Mouse (Mus musculus) kidney, adult 2 months (tissue): ENCODE measurements around the gene 1700030J22Rik. TPM values are rescaled to one million over a fixed set of nuclear protein-coding genes. Genes with fewer than 3 reads are reported as not detected.

Experiments
- DNase-seq: peaks from one replicate; pipeline ENCODE4 v3.0.0; 2021
- H3K27ac ChIP-seq: fragments of 200-500 bp; 2 replicates; pipeline ENCODE4 v1.5.1; 2012; ENCODE audit warnings: low read depth, low read length, control low read depth, inconsistent platforms; ENCODE audit not compliant: insufficient read depth
- H3K27me3 ChIP-seq: fragments of 200-500 bp; replicated peaks from 2 replicates; pipeline ENCODE4 v1.6.1; 2012; ENCODE audit warnings: mild to moderate bottlenecking, moderate library complexity, low read length, inconsistent platforms; ENCODE audit not compliant: control insufficient read depth, insufficient read depth
- H3K36me3 ChIP-seq: fragments of 200-500 bp; 2 replicates; pipeline ENCODE4 v1.6.1; 2012; ENCODE audit warnings: mild to moderate bottlenecking, moderate library complexity, low read length, inconsistent platforms; ENCODE audit not compliant: control insufficient read depth, insufficient read depth
- H3K4me1 ChIP-seq: fragments of 200-500 bp; 2 replicates; pipeline ENCODE4 v1.6.1; 2011; ENCODE audit warnings: low read length; ENCODE audit not compliant: control insufficient read depth, insufficient read depth
- H3K4me3 ChIP-seq: fragments of 200-500 bp; 2 replicates; pipeline ENCODE4 v1.5.1; 2011; ENCODE audit warnings: mild to moderate bottlenecking, low read depth, low read length, control low read depth; ENCODE audit not compliant: insufficient read depth
- CTCF ChIP-seq: fragments of 200-500 bp; conservative IDR thresholded peaks from 2 replicates; pipeline ENCODE4 v1.5.1; 2011; ENCODE audit warnings: low read depth, mild to moderate bottlenecking, control low read depth, low read length, moderate library complexity, mixed read lengths; ENCODE audit not compliant: insufficient read depth, insufficient read length
- POLR2A ChIP-seq: fragments of 200-500 bp; IDR thresholded peaks from one replicate; pipeline ENCODE4 v1.6.1; 2011; ENCODE audit warnings: low read depth, low read length, control low read depth
- WGBS: fragments of 180-500 bp; shearing (Covaris S2); methylation state at CpG from one replicate; pipeline ENCODE4 v1.1.7; 2018; 5-methylcytosine and 5-hydroxymethylcytosine counted together
- polyA plus RNA-seq: library from polyadenylated mRNA; depleted of rRNA; stranded (reverse); fragments of >200 nt; gene quantifications from 2 replicates; pipeline ENCODE4 v1.2.3, GENCODE M21; 2012; rRNA removed

Gene 1700030J22Rik
- 1.4 TPM in 2 replicates for polyA plus RNA-seq

DNA sequence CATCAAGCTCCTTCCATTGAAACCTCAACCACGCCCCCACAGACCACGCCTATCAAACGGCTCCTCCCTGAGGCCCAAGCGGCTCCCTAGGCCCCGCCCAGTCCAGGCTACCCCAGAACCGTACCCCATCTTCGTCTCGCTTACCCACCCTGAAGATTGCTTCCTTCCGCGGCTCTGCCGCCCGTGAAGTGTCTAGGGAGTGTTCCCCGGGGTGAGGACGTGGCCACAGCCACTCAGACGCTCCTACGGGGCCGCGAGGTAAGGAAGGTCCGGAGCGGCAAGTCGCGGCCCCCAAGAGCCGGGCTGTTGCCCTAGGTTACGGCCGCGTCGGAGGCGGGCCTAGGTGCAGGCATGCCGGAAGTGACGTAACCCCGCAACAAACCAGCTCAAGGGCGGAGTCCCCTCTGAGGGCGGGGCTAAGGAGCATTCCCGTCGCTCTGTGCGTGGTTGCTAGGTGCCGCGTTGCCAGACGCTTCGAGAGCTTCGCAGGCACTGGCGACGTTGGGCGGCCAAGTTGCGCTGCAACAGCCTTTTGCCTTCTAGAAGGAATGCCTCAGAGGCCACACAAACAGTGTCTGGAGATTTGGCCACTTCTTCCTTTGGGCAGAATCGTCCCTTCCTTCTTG, at the start of gene 1700030J22Rik:
TSS of gene 1700030J22Rik (minus strand) at position 329 of the 626 bp plus-strand sequence.
- H3K4me3 ChIP-seq: peak within 1 kb of the TSS; percentile 89
- H3K4me1 ChIP-seq: peaks cover 18% of the 10 kb centered on the region; the same call in 1 of the 2 replicates
- no peaks in the 10 kb centered on the region for H3K27me3 ChIP-seq
- TF ChIP-seq CTCF (peak; percentile 47), POLR2A (no peak)
- no peaks in the 10 kb centered on the region for H3K36me3 ChIP-seq
- peak within 1 kb of the TSS; percentile 54; the same call in 1 of the 2 replicates for H3K27ac ChIP-seq
- peak; percentile 99 for DNase-seq
- under 1% methylated on average over 46 of the region's 46 CpGs for WGBS

DNA sequence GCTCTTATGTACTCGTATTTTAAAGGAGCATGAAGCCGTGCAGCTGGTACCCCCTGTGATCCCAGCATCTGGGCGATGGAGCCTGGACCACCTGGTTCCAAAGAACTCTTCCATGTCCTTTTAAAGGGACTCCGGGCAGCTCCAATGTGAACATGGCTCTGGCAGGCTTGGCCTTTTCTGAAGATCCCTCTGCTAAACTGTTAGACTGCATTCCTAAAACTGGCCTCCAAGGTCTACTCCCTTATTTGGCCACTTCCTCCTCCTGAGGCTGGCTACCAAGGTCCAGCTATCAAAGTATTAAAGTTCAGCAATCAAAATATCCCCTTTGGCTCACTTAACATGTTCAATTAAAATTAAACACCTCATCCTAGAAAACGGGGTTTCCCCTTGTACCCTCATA, 48.8 kb upstream of the 1700030J22Rik start:
- DNase-seq: no peak
- Histone ChIP-seq H3K27ac (no peak overlapping the region), H3K36me3 (no peaks in the 10 kb centered on the region), H3K4me3 (no peak overlapping the region), H3K4me1 (no peaks in the 10 kb centered on the region), H3K27me3 (no peaks in the 10 kb centered on the region)
- no peak for TF ChIP-seq POLR2A
- no peak for TF ChIP-seq CTCF
- WGBS: 76% methylated on average over 5 of the region's 5 CpGs

GRCm38 (mm10) chr8:117022297-117022993, 43.7 kb upstream of the 1700030J22Rik start:
- no peak for DNase-seq
- 56% methylated on average over 1 of the region's 1 CpGs for WGBS
- Histone ChIP-seq H3K4me3 (no peak overlapping the region), H3K27me3 (no peaks in the 10 kb centered on the region), H3K36me3 (no peaks in the 10 kb centered on the region), H3K4me1 (no peaks in the 10 kb centered on the region), H3K27ac (no peak overlapping the region)
- TF ChIP-seq CTCF (no peak), POLR2A (no peak)

DNA sequence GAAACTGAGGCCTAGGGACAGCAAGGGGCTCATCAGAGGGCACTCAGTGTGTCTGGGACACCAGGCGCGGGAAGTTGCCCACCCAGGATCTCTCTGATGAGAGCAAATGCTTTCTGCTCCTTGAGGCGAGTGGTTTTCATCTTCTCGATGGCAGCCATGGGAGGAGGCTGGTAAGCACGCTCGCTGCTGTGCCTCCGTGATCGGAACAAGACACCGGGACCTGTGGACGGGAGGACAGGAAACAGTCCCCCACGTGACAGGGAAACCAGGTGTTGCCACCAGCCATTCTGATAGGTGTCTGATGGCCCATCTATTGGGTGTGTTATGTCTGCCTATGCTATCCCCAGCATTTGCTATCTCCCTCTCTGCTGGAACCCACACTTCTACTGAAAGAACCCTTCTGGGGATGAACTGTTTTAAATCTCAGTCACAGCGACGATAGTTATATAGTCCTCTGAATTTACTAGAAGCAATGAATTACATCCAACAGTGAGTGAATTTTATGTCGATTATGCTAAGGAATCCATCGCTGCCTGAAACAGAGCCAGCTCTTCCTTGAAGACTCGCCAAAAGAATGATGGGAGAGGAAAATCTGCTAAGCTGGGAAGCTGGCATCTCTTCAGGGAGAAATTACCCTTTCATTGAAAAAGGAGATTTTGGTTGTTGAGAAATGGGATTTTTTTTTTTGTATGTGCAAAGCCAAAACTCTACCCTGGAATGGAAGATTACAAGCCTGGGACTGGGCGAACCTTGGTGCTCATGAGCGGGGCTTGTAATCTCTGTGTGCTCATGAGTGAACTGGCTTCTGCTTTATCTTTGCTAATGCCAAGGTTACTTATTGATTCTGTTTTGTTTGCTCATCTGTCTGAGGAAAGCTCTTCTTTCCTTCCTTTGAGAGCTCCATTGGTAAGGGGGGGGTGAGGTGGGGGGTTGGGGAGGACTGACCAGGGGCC, 40.8 kb upstream of the 1700030J22Rik start:
- WGBS: 81% methylated on average over 18 of the region's 18 CpGs
- no peak for TF ChIP-seq POLR2A
- TF ChIP-seq CTCF: no peak
- H3K4me1 ChIP-seq: no peaks in the 10 kb centered on the region

GRCm38 (mm10) chr8:117017896-117018295, 39.1 kb upstream of the 1700030J22Rik start:
- Histone ChIP-seq H3K36me3 (no peaks in the 10 kb centered on the region), H3K4me1 (no peaks in the 10 kb centered on the region), H3K27me3 (no peaks in the 10 kb centered on the region), H3K27ac (no peak overlapping the region), H3K4me3 (no peak overlapping the region)
- 92% methylated on average over 4 of the region's 4 CpGs for WGBS
- no peak for TF ChIP-seq POLR2A
- TF ChIP-seq CTCF: no peak
- no peak for DNase-seq

More for the DNA sequence above, 40.8 kb upstream of the 1700030J22Rik start:
- H3K27me3 ChIP-seq: no peaks in the 10 kb centered on the region
- no peak overlapping the region for H3K27ac ChIP-seq
- H3K36me3 ChIP-seq: no peaks in the 10 kb centered on the region
- DNase-seq: no peak
- H3K4me3 ChIP-seq: no peak overlapping the region

DNA sequence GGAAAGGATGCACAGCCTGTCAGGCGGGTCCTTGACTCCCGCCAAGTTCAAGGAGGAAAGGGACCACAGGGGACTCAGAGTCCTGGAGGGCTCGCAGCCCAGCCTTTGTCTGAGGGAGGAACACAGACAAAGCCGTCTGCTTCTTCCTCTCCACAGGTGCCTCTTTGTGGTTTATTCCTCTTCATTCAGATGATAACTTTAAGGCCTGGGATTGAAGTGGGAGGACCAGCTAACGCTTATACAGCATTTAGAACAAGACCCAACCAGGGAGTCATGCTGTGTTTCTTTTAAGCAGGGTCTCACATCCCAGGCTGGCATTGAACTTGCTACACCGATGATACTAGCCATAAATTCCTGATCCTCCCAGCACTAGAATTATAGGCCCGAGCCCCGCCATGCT, 38.2 kb upstream of the 1700030J22Rik start:
- DNase-seq: no peak
- no peak overlapping the region for H3K27ac ChIP-seq
- H3K4me3 ChIP-seq: no peak overlapping the region
- no peaks in the 10 kb centered on the region for H3K27me3 ChIP-seq
- TF ChIP-seq POLR2A (no peak), CTCF (no peak)
- H3K4me1 ChIP-seq: no peaks in the 10 kb centered on the region
- H3K36me3 ChIP-seq: no peaks in the 10 kb centered on the region
- whole genome bisulfite sequencing: 72% methylated on average over 8 of the region's 8 CpGs
